Mouse (Mus musculus) G1E (cell line): Measurements from ENCODE around the gene Gcgr. TPM values are rescaled to one million over a fixed set of nuclear protein-coding genes. Genes with fewer than 3 reads are reported as not detected.

ENCODE experiments used
- ATAC-seq: 2 replicates; pipeline ENCODE4 v1.8.0; 2016; ENCODE audit warnings: mild to moderate bottlenecking; ENCODE audit not compliant: insufficient number of reproducible peaks, poor library complexity, low FRiP score, severe bottlenecking; ENCODE audit errors: extremely low read depth
- DNase-seq: peaks from one replicate; pipeline ENCODE4 v3.0.0; 2012; ENCODE audit warnings: low spot score
- H3K27me3 ChIP-seq: 2 replicates; pipeline ENCODE4 v1.6.1; 2012; ENCODE audit warnings: mild to moderate bottlenecking, low read length, inconsistent platforms; ENCODE audit not compliant: insufficient read depth
- H3K36me3 ChIP-seq: replicated peaks from 2 replicates; pipeline ENCODE3; 2012; ENCODE audit warnings: mild to moderate bottlenecking, inconsistent platforms
- H3K4me1 ChIP-seq: 2 replicates; pipeline ENCODE4 v1.6.1; 2012; ENCODE audit warnings: low read depth, low read length, inconsistent platforms, mixed read lengths; ENCODE audit not compliant: insufficient read depth
- H3K4me3 ChIP-seq: 2 replicates; pipeline ENCODE4 v1.5.1; 2012; ENCODE audit warnings: low read depth, mild to moderate bottlenecking, inconsistent platforms, low read length, moderate library complexity, mixed read lengths
- H3K9me3 ChIP-seq: replicated peaks from 2 replicates; pipeline ENCODE4 v1.6.1; 2012; ENCODE audit warnings: inconsistent platforms
- CTCF ChIP-seq: IDR thresholded peaks from 2 replicates; pipeline ENCODE4 v1.5.1; 2012; ENCODE audit warnings: low read depth, low read length, inconsistent platforms, mixed read lengths
- GATA1 ChIP-seq: IDR thresholded peaks from 2 replicates; pipeline ENCODE4 v1.6.1; 2012; ENCODE audit warnings: borderline replicate concordance, low read length, inconsistent platforms, mixed read lengths
- GATA2 ChIP-seq: IDR thresholded peaks from 2 replicates; pipeline ENCODE4 v1.6.1; 2012; ENCODE audit warnings: low read depth, low read length, inconsistent platforms, borderline replicate concordance
- POLR2AphosphoS5 ChIP-seq: IDR thresholded peaks from 2 replicates; pipeline ENCODE4 v1.6.1; 2012; ENCODE audit warnings: low read depth, low read length, inconsistent platforms; ENCODE audit not compliant: insufficient replicate concordance
- TAL1 ChIP-seq: conservative IDR thresholded peaks from 2 replicates; pipeline ENCODE4 v1.6.1; 2012; ENCODE audit warnings: low read depth, low read length, inconsistent platforms, mixed read lengths
- polyA plus RNA-seq: library from polyadenylated mRNA; stranded (reverse); fragments of >175 nt; gene quantifications from 2 replicates; pipeline ENCODE4 v1.2.3, GENCODE M21; 2012
- total RNA-seq, 2 experiments: library from RNA; stranded (forward) in 1 of 2; stranded (reverse) in 1 of 2; fragments of 200-1000 nt in 1 of 2; fragments of >200 nt in 1 of 2; fragmentation: Nextera tagmentation in 1 of 2; gene quantifications; 2 replicates each; pipeline ENCODE4 v1.2.3; 2014 to 2017

The Gcgr gene
- total and polyA plus RNA-seq, 3 experiments = not detected

GRCm38 (mm10) chr11:120518558-120518957 is 11.9 kb upstream of the Gcgr start:
- Histone ChIP-seq H3K4me3 (no peak overlapping the region), H3K9me3 (no peaks in the 10 kb centered on the region; the same call in 1 of the 2 replicates), H3K27me3 (peaks cover 36% of the 10 kb centered on the region), H3K4me1 (peaks cover 30% of the 10 kb centered on the region), H3K36me3 (no peaks in the 10 kb centered on the region)
- TF ChIP-seq TAL1 = no peak
- TF ChIP-seq CTCF = no peak
- no peak for TF ChIP-seq GATA2
- no peak for TF ChIP-seq POLR2AphosphoS5
- no peak for TF ChIP-seq GATA1
- DNase-seq = no peak
- no peak for ATAC-seq

GRCm38 (mm10) chr11:120519738-120520137 is 10.8 kb upstream of the Gcgr start:
- TF ChIP-seq CTCF (no peak), GATA1 (no peak), GATA2 (no peak), POLR2AphosphoS5 (no peak)
- Histone ChIP-seq H3K4me3 (no peak overlapping the region), H3K9me3 (no peaks in the 10 kb centered on the region; the same call in 1 of the 2 replicates), H3K27me3 (peaks cover 42% of the 10 kb centered on the region), H3K36me3 (no peaks in the 10 kb centered on the region), H3K4me1 (peaks cover 26% of the 10 kb centered on the region)
- DNase-seq (no peak), ATAC-seq (no peak)

- Histone ChIP-seq H3K36me3 (no peaks in the 10 kb centered on the region), H3K9me3 (no peaks in the 10 kb centered on the region; the same call in 1 of the 2 replicates), H3K4me1 (peaks cover 27% of the 10 kb centered on the region), H3K4me3 (no peak overlapping the region), H3K27me3 (peaks cover 42% of the 10 kb centered on the region)
- no peak for ATAC-seq
- TF ChIP-seq TAL1 (no peak), POLR2AphosphoS5 (no peak), GATA1 (no peak), GATA2 (no peak), CTCF (no peak)
- DNase-seq = no peak
Measured at GRCm38 (mm10) chr11:120520498-120520897, 10.0 kb upstream of the Gcgr start.

- no peaks in the 10 kb centered on the region for H3K36me3 ChIP-seq
- TF ChIP-seq POLR2AphosphoS5 (no peak), CTCF (no peak), TAL1 (no peak), GATA2 (no peak), GATA1 (no peak)
- H3K9me3 ChIP-seq = no peaks in the 10 kb centered on the region
- H3K4me1 ChIP-seq = peaks cover 25% of the 10 kb centered on the region
- DNase-seq (no peak), ATAC-seq (no peak)
- peaks cover 42% of the 10 kb centered on the region for H3K27me3 ChIP-seq
- H3K4me3 ChIP-seq = no peak overlapping the region
Measured at GRCm38 (mm10) chr11:120520967-120521540, 9.4 kb upstream of the Gcgr start.

GRCm38 (mm10) chr11:120522581-120522980 is 7.9 kb upstream of the Gcgr start:
- DNase-seq (no peak), ATAC-seq (no peak)
- Histone ChIP-seq H3K9me3 (no peaks in the 10 kb centered on the region), H3K36me3 (no peaks in the 10 kb centered on the region), H3K4me3 (no peak overlapping the region), H3K4me1 (peaks cover 35% of the 10 kb centered on the region), H3K27me3 (peaks cover 40% of the 10 kb centered on the region)
- TF ChIP-seq TAL1 (no peak), GATA2 (no peak), CTCF (no peak), GATA1 (no peak), POLR2AphosphoS5 (no peak)

GRCm38 (mm10) chr11:120525959-120526358 is 4.5 kb upstream of the Gcgr start:
- Histone ChIP-seq H3K27me3 (peaks cover 52% of the 10 kb centered on the region), H3K36me3 (no peaks in the 10 kb centered on the region), H3K9me3 (peaks cover 11% of the 10 kb centered on the region), H3K4me3 (no peak overlapping the region), H3K4me1 (peaks cover 27% of the 10 kb centered on the region)
- ATAC-seq (peak; percentile 60), DNase-seq (no peak)
- TF ChIP-seq TAL1 (no peak), CTCF (no peak), GATA2 (no peak), POLR2AphosphoS5 (no peak), GATA1 (no peak)
